Mouse (Mus musculus) E14TG2a.4 (cell line): ENCODE measurements at regions not wholly inside any gene's neighbourhood (a gene's known extent, or its start where the extent isn't known, plus 50 kb on each side); places are given as distances from the start of the nearest gene placed in this dataset.

Source experiments
- H3K27me3 ChIP-seq: 2 replicates; pipeline ENCODE4 v1.6.1; 2014; ENCODE audit warnings: low read length, control low read depth; ENCODE audit not compliant: insufficient read depth
- H3K36me3 ChIP-seq: 2 replicates; pipeline ENCODE4 v1.6.1; 2014; ENCODE audit warnings: low read length, control low read depth; ENCODE audit not compliant: insufficient read depth
- H3K4me1 ChIP-seq: replicated peaks from 2 replicates; pipeline ENCODE4 v1.6.1; 2014; ENCODE audit warnings: low read depth, low read length, control low read depth
- H3K4me3 ChIP-seq: replicated peaks from 2 replicates; pipeline ENCODE4 v1.5.1; 2014; ENCODE audit warnings: mild to moderate bottlenecking, low read length
- H3K9me3 ChIP-seq: 2 replicates; pipeline ENCODE4 v1.6.1; 2014; ENCODE audit warnings: low read length, control low read depth
- CTCF ChIP-seq: conservative IDR thresholded peaks from 2 replicates; pipeline ENCODE4 v1.5.1; 2014; ENCODE audit warnings: low read length
- NANOG ChIP-seq: IDR thresholded peaks from 2 replicates; pipeline ENCODE4 v1.6.1; 2014; ENCODE audit warnings: borderline replicate concordance, low read length, mixed read lengths
- POU5F1 ChIP-seq: IDR thresholded peaks from 2 replicates; pipeline ENCODE4 v1.6.1; 2014; ENCODE audit warnings: low read length, borderline replicate concordance

- Histone ChIP-seq H3K36me3 (no peaks in the 10 kb centered on the region), H3K4me3 (no peak overlapping the region), H3K4me1 (no peaks in the 10 kb centered on the region), H3K27me3 (no peaks in the 10 kb centered on the region), H3K9me3 (peaks cover 17% of the 10 kb centered on the region)
- TF ChIP-seq CTCF: no peak
- no peak for TF ChIP-seq POU5F1
- no peak for TF ChIP-seq NANOG
These were observed 79.5 kb downstream of the Mtx3 start for GRCm38 (mm10) chr13:92924021-92924420.

GRCm38 (mm10) chr13:92925196-92925595 is 80.6 kb downstream of the Mtx3 start:
- Histone ChIP-seq H3K4me3 (no peak overlapping the region), H3K4me1 (no peaks in the 10 kb centered on the region), H3K9me3 (peaks cover 17% of the 10 kb centered on the region), H3K27me3 (no peaks in the 10 kb centered on the region), H3K36me3 (no peaks in the 10 kb centered on the region)
- no peak for TF ChIP-seq NANOG

- Histone ChIP-seq H3K4me1 (no peaks in the 10 kb centered on the region), H3K36me3 (no peaks in the 10 kb centered on the region), H3K4me3 (no peak overlapping the region), H3K27me3 (no peaks in the 10 kb centered on the region), H3K9me3 (peaks cover 3% of the 10 kb centered on the region; the same call in 1 of the 2 replicates)
- TF ChIP-seq NANOG (no peak), POU5F1 (no peak), CTCF (no peak)
These were observed 84.0 kb downstream of the Mtx3 start for GRCm38 (mm10) chr13:92928551-92928950.

GRCm38 (mm10) chr13:92931696-92932095 is 87.1 kb downstream of the Mtx3 start:
- Histone ChIP-seq H3K9me3 (peaks cover 3% of the 10 kb centered on the region; the same call in 1 of the 2 replicates), H3K27me3 (no peaks in the 10 kb centered on the region), H3K4me3 (no peak overlapping the region), H3K4me1 (no peaks in the 10 kb centered on the region), H3K36me3 (no peaks in the 10 kb centered on the region)
- no peak for TF ChIP-seq NANOG
- TF ChIP-seq CTCF: no peak
- no peak for TF ChIP-seq POU5F1

GRCm38 (mm10) chr13:92939032-92939431 is 94.5 kb downstream of the Mtx3 start:
- no peaks in the 10 kb centered on the region for H3K27me3 ChIP-seq
- TF ChIP-seq CTCF (no peak), POU5F1 (no peak), NANOG (no peak)

GRCm38 (mm10) chr13:92940610-92941009 is 96.0 kb downstream of the Mtx3 start:
- TF ChIP-seq POU5F1: no peak
- no peak for TF ChIP-seq CTCF
- TF ChIP-seq NANOG: no peak
- Histone ChIP-seq H3K36me3 (no peaks in the 10 kb centered on the region), H3K4me1 (no peaks in the 10 kb centered on the region), H3K4me3 (no peak overlapping the region), H3K27me3 (no peaks in the 10 kb centered on the region), H3K9me3 (no peaks in the 10 kb centered on the region)

More at GRCm38 (mm10) chr13:92939032-92939431, 94.5 kb downstream of the Mtx3 start:
- no peak overlapping the region for H3K4me3 ChIP-seq
- H3K4me1 ChIP-seq: no peaks in the 10 kb centered on the region
- H3K36me3 ChIP-seq: no peaks in the 10 kb centered on the region
- no peaks in the 10 kb centered on the region for H3K9me3 ChIP-seq

- H3K4me1 ChIP-seq: no peaks in the 10 kb centered on the region
- no peaks in the 10 kb centered on the region for H3K36me3 ChIP-seq
- H3K4me3 ChIP-seq: no peak overlapping the region
- H3K27me3 ChIP-seq: no peaks in the 10 kb centered on the region
- 0 out of 2 replicates have a peak, but pooled peaks cover 4% of the 10 kb centered on the region for H3K9me3 ChIP-seq
- TF ChIP-seq CTCF: no peak
- TF ChIP-seq NANOG: no peak
- no peak for TF ChIP-seq POU5F1
These were observed 104.0 kb downstream of the Mtx3 start for GRCm38 (mm10) chr13:92948560-92948959.

- Histone ChIP-seq H3K4me3 (no peak overlapping the region), H3K9me3 (no peaks in the 10 kb centered on the region), H3K36me3 (no peaks in the 10 kb centered on the region), H3K27me3 (no peaks in the 10 kb centered on the region), H3K4me1 (no peaks in the 10 kb centered on the region)
- TF ChIP-seq CTCF: no peak
These were observed 115.5 kb downstream of the Mtx3 start for GRCm38 (mm10) chr13:92960031-92960430.

GRCm38 (mm10) chr13:92962625-92963024 is 118.1 kb downstream of the Mtx3 start:
- Histone ChIP-seq H3K4me1 (no peaks in the 10 kb centered on the region), H3K4me3 (no peak overlapping the region), H3K27me3 (no peaks in the 10 kb centered on the region), H3K9me3 (no peaks in the 10 kb centered on the region), H3K36me3 (no peaks in the 10 kb centered on the region)
- TF ChIP-seq POU5F1: no peak
- no peak for TF ChIP-seq CTCF
- no peak for TF ChIP-seq NANOG
